Mouse (Mus musculus): ENCODE data around the gene Elovl3. TPM values are rescaled to one million over a fixed set of nuclear protein-coding genes. Genes with fewer than 3 reads are reported as not detected.
"Not testable (repeated sequence)": the region's sequence is repeated elsewhere in the genome, so short reads cannot be mapped to it uniquely, and the experiment has no call there.

Elovl3 gene
- polyA plus RNA-seq, 1 experiment = not detected

- TF ChIP-seq POLR2A (IDR thresholded peaks at IDR 0.05; ENCODE audit: borderline replicate concordance, extremely low read depth, insufficient read depth, insufficient read length, poor library complexity, severe bottlenecking) (no peak), CTCF (IDR thresholded peaks at IDR 0.05; ENCODE audit: borderline replicate concordance, extremely low read depth, insufficient read depth, insufficient read length) (no peak)
- DNase-seq (ENCODE audit: low read depth) = no peak
These were observed 21.5 kb upstream of the Elovl3 start for GRCm38 (mm10) chr19:46110214-46110613.

- TF ChIP-seq POLR2A (IDR thresholded peaks at IDR 0.05; ENCODE audit: borderline replicate concordance, extremely low read depth, insufficient read depth, insufficient read length, poor library complexity, severe bottlenecking) = no peak
- TF ChIP-seq CTCF (IDR thresholded peaks at IDR 0.05; ENCODE audit: borderline replicate concordance, extremely low read depth, insufficient read depth, insufficient read length) = no peak
- no peak for DNase-seq (ENCODE audit: low read depth)
These were observed 20.9 kb upstream of the Elovl3 start for GRCm38 (mm10) chr19:46110781-46111180.

GRCm38 (mm10) chr19:46114617-46115016 lies 17.1 kb upstream of the Elovl3 start:
- no peak for TF ChIP-seq POLR2A (IDR thresholded peaks at IDR 0.05; ENCODE audit: borderline replicate concordance, extremely low read depth, insufficient read depth, insufficient read length, poor library complexity, severe bottlenecking)
- TF ChIP-seq CTCF (IDR thresholded peaks at IDR 0.05; ENCODE audit: borderline replicate concordance, extremely low read depth, insufficient read depth, insufficient read length) = no peak
- no peak for DNase-seq (ENCODE audit: low read depth)

GRCm38 (mm10) chr19:46119458-46119857 lies 12.2 kb upstream of the Elovl3 start:
- TF ChIP-seq POLR2A (IDR thresholded peaks at IDR 0.05; ENCODE audit: borderline replicate concordance, extremely low read depth, insufficient read depth, insufficient read length, poor library complexity, severe bottlenecking) = no peak
- no peak for TF ChIP-seq CTCF (IDR thresholded peaks at IDR 0.05; ENCODE audit: borderline replicate concordance, extremely low read depth, insufficient read depth, insufficient read length)
- DNase-seq (ENCODE audit: low read depth) = no peak

GRCm38 (mm10) chr19:46120872-46121271 lies 10.8 kb upstream of the Elovl3 start:
- no peak for DNase-seq (ENCODE audit: low read depth)
- TF ChIP-seq POLR2A (IDR thresholded peaks at IDR 0.05; ENCODE audit: borderline replicate concordance, extremely low read depth, insufficient read depth, insufficient read length, poor library complexity, severe bottlenecking) = no peak
- TF ChIP-seq CTCF (IDR thresholded peaks at IDR 0.05; ENCODE audit: borderline replicate concordance, extremely low read depth, insufficient read depth, insufficient read length) = no peak

GRCm38 (mm10) chr19:46123876-46124275 lies 7.8 kb upstream of the Elovl3 start:
- no peak for TF ChIP-seq POLR2A (IDR thresholded peaks at IDR 0.05; ENCODE audit: borderline replicate concordance, extremely low read depth, insufficient read depth, insufficient read length, poor library complexity, severe bottlenecking)
- no peak for TF ChIP-seq CTCF (IDR thresholded peaks at IDR 0.05; ENCODE audit: borderline replicate concordance, extremely low read depth, insufficient read depth, insufficient read length)
- no peak for DNase-seq (ENCODE audit: low read depth)

GRCm38 (mm10) chr19:46124651-46125050 lies 7.0 kb upstream of the Elovl3 start:
- no peak for TF ChIP-seq CTCF (IDR thresholded peaks at IDR 0.05; ENCODE audit: borderline replicate concordance, extremely low read depth, insufficient read depth, insufficient read length)
- TF ChIP-seq POLR2A (IDR thresholded peaks at IDR 0.05; ENCODE audit: borderline replicate concordance, extremely low read depth, insufficient read depth, insufficient read length, poor library complexity, severe bottlenecking) = no peak
- no peak for DNase-seq (ENCODE audit: low read depth)

- no peak for DNase-seq (ENCODE audit: low read depth)
- no peak for TF ChIP-seq CTCF (IDR thresholded peaks at IDR 0.05; ENCODE audit: borderline replicate concordance, extremely low read depth, insufficient read depth, insufficient read length)
- TF ChIP-seq POLR2A (IDR thresholded peaks at IDR 0.05; ENCODE audit: borderline replicate concordance, extremely low read depth, insufficient read depth, insufficient read length, poor library complexity, severe bottlenecking) = no peak
These were observed 5.4 kb upstream of the Elovl3 start for GRCm38 (mm10) chr19:46126301-46126700.

- DNase-seq (ENCODE audit: low read depth) = not testable (repeated sequence)
These were observed 2.0 kb upstream of the Elovl3 start for GRCm38 (mm10) chr19:46129737-46130136.

GRCm38 (mm10) chr19:46131283-46131682 lies 414 bp upstream of the Elovl3 start:
- DNase-seq (ENCODE audit: low read depth) = no peak
- no peak for TF ChIP-seq CTCF (IDR thresholded peaks at IDR 0.05; ENCODE audit: borderline replicate concordance, extremely low read depth, insufficient read depth, insufficient read length)
- no peak for TF ChIP-seq POLR2A (IDR thresholded peaks at IDR 0.05; ENCODE audit: borderline replicate concordance, extremely low read depth, insufficient read depth, insufficient read length, poor library complexity, severe bottlenecking)

GRCm38 (mm10) chr19:46132577-46132976 lies 880 bp downstream of the Elovl3 start:
- no peak for TF ChIP-seq CTCF (IDR thresholded peaks at IDR 0.05; ENCODE audit: borderline replicate concordance, extremely low read depth, insufficient read depth, insufficient read length)
- TF ChIP-seq POLR2A (IDR thresholded peaks at IDR 0.05; ENCODE audit: borderline replicate concordance, extremely low read depth, insufficient read depth, insufficient read length, poor library complexity, severe bottlenecking) = no peak

GRCm38 (mm10) chr19:46135297-46135696 lies 3.6 kb downstream of the Elovl3 start:
- peak; percentile 94 for DNase-seq (ENCODE audit: low read depth)
- TF ChIP-seq CTCF (IDR thresholded peaks at IDR 0.05; ENCODE audit: borderline replicate concordance, extremely low read depth, insufficient read depth, insufficient read length) (peak; percentile 99), POLR2A (IDR thresholded peaks at IDR 0.05; ENCODE audit: borderline replicate concordance, extremely low read depth, insufficient read depth, insufficient read length, poor library complexity, severe bottlenecking) (no peak)

More at GRCm38 (mm10) chr19:46132577-46132976, 880 bp downstream of the Elovl3 start:
- DNase-seq (ENCODE audit: low read depth) = no peak
